Mouse (Mus musculus) small intestine, adult 2 months (tissue): ENCODE measurements at regions not wholly inside any gene's neighbourhood (a gene's known extent, or its start where the extent isn't known, plus 50 kb on each side); places are given as distances from the start of the nearest gene placed in this dataset.

Experiments
- H3K27ac ChIP-seq: fragments of 200-500 bp; 2 replicates; pipeline ENCODE4 v1.5.1; 2012; ENCODE audit warnings: low read depth, low read length, control low read depth, inconsistent platforms; ENCODE audit not compliant: insufficient read depth
- H3K27me3 ChIP-seq: fragments of 200-500 bp; 2 replicates; pipeline ENCODE4 v1.6.1; 2012; ENCODE audit warnings: mild to moderate bottlenecking, moderate library complexity, low read length, inconsistent platforms; ENCODE audit not compliant: control insufficient read depth, insufficient read depth
- H3K36me3 ChIP-seq: fragments of 200-500 bp; 2 replicates; pipeline ENCODE4 v1.6.1; 2012; ENCODE audit warnings: mild to moderate bottlenecking, low read length, control low read depth, inconsistent platforms; ENCODE audit not compliant: control insufficient read depth, insufficient read depth
- H3K4me1 ChIP-seq: fragments of 200-500 bp; 2 replicates; pipeline ENCODE4 v1.6.1; 2012; ENCODE audit warnings: low read length, inconsistent platforms, mixed read lengths; ENCODE audit not compliant: control insufficient read depth, insufficient read depth, insufficient read length
- H3K4me3 ChIP-seq: fragments of 200-500 bp; 2 replicates; pipeline ENCODE4 v1.5.1; 2012; ENCODE audit warnings: low read depth, mild to moderate bottlenecking, control low read depth, inconsistent platforms, low read length, moderate library complexity
- CTCF ChIP-seq: fragments of 200-500 bp; IDR thresholded peaks from 2 replicates; pipeline ENCODE4 v1.5.1; 2012; ENCODE audit warnings: low read depth, mild to moderate bottlenecking, control low read depth, inconsistent platforms, low read length, moderate library complexity, mixed read lengths; ENCODE audit not compliant: insufficient replicate concordance, insufficient read length; ENCODE audit errors: extremely low read depth
- POLR2A ChIP-seq: fragments of 200-500 bp; IDR thresholded peaks from 2 replicates; pipeline ENCODE4 v1.6.1; 2012; ENCODE audit warnings: low read depth, mild to moderate bottlenecking, control low read depth, inconsistent platforms, low read length, moderate library complexity
- WGBS: fragments of 180-500 bp; shearing (Covaris S2); methylation state at CpG from one replicate; pipeline ENCODE4 v1.1.7; 2018; 5-methylcytosine and 5-hydroxymethylcytosine counted together

- Histone ChIP-seq H3K27me3 (no peaks in the 10 kb centered on the region), H3K4me3 (no peak overlapping the region), H3K27ac (no peak overlapping the region), H3K4me1 (no peaks in the 10 kb centered on the region), H3K36me3 (no peaks in the 10 kb centered on the region)
- WGBS = 58% methylated on average over 17 of the region's 17 CpGs
- TF ChIP-seq POLR2A = no peak
- no peak for TF ChIP-seq CTCF
Measured at GRCm38 (mm10) chr10:117956174-117956950, 110.5 kb upstream of the Rap1b start.

- 62% methylated on average over 6 of the region's 6 CpGs for WGBS
- no peaks in the 10 kb centered on the region for H3K36me3 ChIP-seq
- H3K27me3 ChIP-seq = no peaks in the 10 kb centered on the region
- no peak for TF ChIP-seq POLR2A
- no peak for TF ChIP-seq CTCF
- no peak overlapping the region for H3K27ac ChIP-seq
- no peaks in the 10 kb centered on the region for H3K4me1 ChIP-seq
- no peak overlapping the region for H3K4me3 ChIP-seq
Measured at GRCm38 (mm10) chr10:117974706-117975105, 128.9 kb upstream of the Rap1b start.

GRCm38 (mm10) chr10:117975467-117975866 lies 129.6 kb upstream of the Rap1b start:
- no peak for TF ChIP-seq CTCF
- TF ChIP-seq POLR2A = no peak
- no peak overlapping the region for H3K4me3 ChIP-seq
- 50% methylated on average over 1 of the region's 1 CpGs for WGBS
- H3K4me1 ChIP-seq = no peaks in the 10 kb centered on the region
- H3K27me3 ChIP-seq = no peaks in the 10 kb centered on the region
- H3K27ac ChIP-seq = no peak overlapping the region
- no peaks in the 10 kb centered on the region for H3K36me3 ChIP-seq

DNA sequence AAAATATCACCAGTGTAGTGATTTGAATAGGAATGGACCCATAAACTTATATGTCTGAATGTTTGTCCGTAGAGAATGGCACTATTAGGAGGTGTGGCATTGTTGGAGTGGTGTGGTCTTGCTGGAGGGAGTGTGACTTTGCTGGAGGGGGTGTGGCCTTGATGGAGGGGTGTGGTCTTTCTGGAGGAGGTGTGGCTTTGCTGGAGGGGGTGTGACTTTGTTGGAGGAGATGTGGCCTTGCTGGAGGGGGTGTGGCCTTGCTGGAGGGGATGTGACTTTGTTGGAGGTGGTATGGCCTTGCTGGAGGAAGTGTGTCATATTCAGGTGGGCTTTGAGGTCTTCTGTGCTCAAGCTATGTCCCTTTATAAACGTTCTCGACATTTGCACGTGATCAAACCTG lies 133.3 kb upstream of the Rap1b start:
- H3K36me3 ChIP-seq = no peaks in the 10 kb centered on the region
- TF ChIP-seq CTCF (no peak), POLR2A (no peak)
- no peaks in the 10 kb centered on the region; the same call in 1 of the 2 replicates for H3K4me1 ChIP-seq
- WGBS = 88% methylated on average over 4 of the region's 4 CpGs
- no peaks in the 10 kb centered on the region for H3K27me3 ChIP-seq
- H3K27ac ChIP-seq = no peak overlapping the region
- no peak overlapping the region for H3K4me3 ChIP-seq

- no peaks in the 10 kb centered on the region for H3K27me3 ChIP-seq
- H3K36me3 ChIP-seq = no peaks in the 10 kb centered on the region
- 11% methylated on average over 8 of the region's 8 CpGs for whole genome bisulfite sequencing
- no peaks in the 10 kb centered on the region; the same call in 1 of the 2 replicates for H3K4me1 ChIP-seq
- peak overlapping the region; percentile 47 for H3K27ac ChIP-seq
- H3K4me3 ChIP-seq = no peak overlapping the region
- TF ChIP-seq POLR2A (no peak), CTCF (no peak)
Measured at GRCm38 (mm10) chr10:117982611-117983210, 136.9 kb upstream of the Rap1b start.

DNA sequence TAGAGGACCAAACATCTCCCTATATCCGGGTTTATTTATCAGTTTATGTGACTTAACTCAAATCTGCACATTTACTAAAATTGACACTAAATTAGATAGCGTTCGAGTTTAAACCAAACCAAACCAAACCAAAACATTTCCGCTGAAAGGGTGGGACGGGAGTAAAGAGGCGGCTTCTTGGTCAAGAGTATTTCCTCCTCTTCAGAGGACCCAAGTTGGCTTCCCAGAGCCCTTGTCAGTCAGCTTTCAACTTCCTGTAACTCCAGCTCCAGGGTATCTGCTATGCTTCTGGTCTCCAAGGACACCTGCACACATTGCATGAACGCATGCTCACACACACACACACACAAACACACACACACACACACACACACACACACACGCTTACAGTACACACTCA lies 137.4 kb upstream of the Rap1b start:
- WGBS = 73% methylated on average over 8 of the region's 8 CpGs
- peak overlapping the region; percentile 35; the same call in 1 of the 2 replicates for H3K27ac ChIP-seq
- H3K36me3 ChIP-seq = no peaks in the 10 kb centered on the region
- no peaks in the 10 kb centered on the region for H3K27me3 ChIP-seq
- no peaks in the 10 kb centered on the region; the same call in 1 of the 2 replicates for H3K4me1 ChIP-seq
- TF ChIP-seq POLR2A (no peak), CTCF (no peak)
- no peak overlapping the region for H3K4me3 ChIP-seq

DNA sequence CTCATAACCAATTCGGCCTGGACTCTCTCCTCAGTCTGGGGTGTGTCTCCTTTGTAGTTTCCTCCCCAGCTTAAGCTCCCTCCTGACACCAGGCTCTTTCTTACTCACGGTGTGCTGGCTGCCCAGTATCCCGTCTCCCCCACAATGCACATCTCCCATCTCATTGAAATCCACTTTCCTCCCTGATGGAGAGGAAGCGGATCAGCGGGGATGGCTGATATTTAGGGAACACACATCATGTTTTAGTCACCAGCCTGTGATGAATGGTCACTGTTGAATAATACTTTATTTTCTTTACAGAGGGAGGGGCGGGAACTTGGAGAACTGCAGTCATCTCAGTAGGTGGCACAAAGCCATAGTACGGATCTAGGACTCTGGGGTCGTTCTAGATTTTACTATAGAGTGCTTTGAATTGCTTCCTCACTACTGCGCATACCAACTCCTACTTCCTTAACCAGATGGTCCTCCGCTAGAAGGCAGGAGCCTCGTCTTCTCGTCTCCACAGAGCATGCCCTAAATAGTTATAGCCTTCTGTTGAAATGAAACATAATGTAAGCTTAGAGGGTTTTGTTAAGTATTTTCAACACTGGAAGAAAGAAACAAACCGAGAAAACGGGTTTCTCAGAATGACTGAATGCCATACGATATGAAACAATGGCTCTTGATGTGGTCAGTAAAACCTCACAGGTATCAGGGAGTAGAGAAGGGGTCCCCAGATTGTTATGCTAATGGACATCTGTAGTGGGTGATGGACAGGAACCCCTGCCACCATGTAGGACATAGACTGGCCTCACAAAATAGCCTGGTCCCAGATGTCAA lies 139.2 kb upstream of the Rap1b start:
- no peak overlapping the region for H3K4me3 ChIP-seq
- no peaks in the 10 kb centered on the region; the same call in 1 of the 2 replicates for H3K4me1 ChIP-seq
- no peaks in the 10 kb centered on the region for H3K36me3 ChIP-seq
- TF ChIP-seq POLR2A (no peak), CTCF (no peak)
- whole genome bisulfite sequencing = 77% methylated on average over 15 of the region's 15 CpGs
- no peak overlapping the region for H3K27ac ChIP-seq
- no peaks in the 10 kb centered on the region for H3K27me3 ChIP-seq
